Mouse (Mus musculus) MEL (cell line): ENCODE measurements around the gene Ehbp1l1. TPM values are rescaled to one million over a fixed set of nuclear protein-coding genes. Genes with fewer than 3 reads are reported as not detected.

ENCODE experiments used
- DNase-seq: peaks from one replicate; pipeline ENCODE4 v3.0.0; 2011; ENCODE audit warnings: low read depth, low spot score
- H3K27ac ChIP-seq: 2 replicates; pipeline ENCODE4 v1.5.1; 2012; ENCODE audit warnings: low read depth, mild to moderate bottlenecking, control low read depth, low read length, moderate library complexity; ENCODE audit not compliant: control insufficient read depth
- H3K27me3 ChIP-seq, 2 experiments: fragments of 150-350 bp in 1 of 2; sonication (generic) in 1 of 2; 2 replicates each; pipeline ENCODE4 v1.6.1; 2012; ENCODE audit warnings: low read length in 2 of 2, mild to moderate bottlenecking in 2 of 2, improper control_type of control experiment in 1 of 2, moderate library complexity in 1 of 2; ENCODE audit not compliant: insufficient read depth in 2 of 2, control insufficient read depth in 1 of 2
- H3K36me3 ChIP-seq, 2 experiments: 2 replicates each; pipeline ENCODE4 v1.6.1; 2012 to 2014; ENCODE audit warnings: low read length in 2 of 2, improper control_type of control experiment in 1 of 2, inconsistent platforms in 1 of 2, mild to moderate bottlenecking in 1 of 2; ENCODE audit not compliant: insufficient read depth in 2 of 2, control insufficient read depth in 1 of 2
- H3K4me1 ChIP-seq, 2 experiments: fragments of 150-350 bp in 1 of 2; sonication (generic) in 1 of 2; 2 replicates each; pipeline ENCODE4 v1.6.1; 2012; ENCODE audit warnings: low read length in 2 of 2, improper control_type of control experiment in 1 of 2, mild to moderate bottlenecking in 1 of 2; ENCODE audit not compliant: insufficient read depth in 2 of 2, control insufficient read depth in 1 of 2
- H3K4me3 ChIP-seq, 2 experiments: fragments of 150-350 bp in 1 of 2; sonication (generic) in 1 of 2; 2 replicates each; pipeline ENCODE4 v1.5.1; 2012; ENCODE audit warnings: low read depth in 2 of 2, low read length in 2 of 2, mild to moderate bottlenecking in 2 of 2, moderate library complexity in 2 of 2, control low read depth in 1 of 2, improper control_type of control experiment in 1 of 2; ENCODE audit not compliant: control insufficient read depth in 1 of 2, insufficient read depth in 1 of 2
- H3K79me2 ChIP-seq: 2 replicates; pipeline ENCODE4 v1.6.1; 2012; ENCODE audit warnings: mild to moderate bottlenecking, low read length, moderate library complexity; ENCODE audit not compliant: control insufficient read depth, poor library complexity, insufficient read depth
- H3K9ac ChIP-seq: 2 replicates; pipeline ENCODE4 v1.6.1; 2012; ENCODE audit warnings: low read depth, mild to moderate bottlenecking, control low read depth, low read length, moderate library complexity; ENCODE audit not compliant: control insufficient read depth, poor library complexity, severe bottlenecking
- H3K9me3 ChIP-seq: fragments of 150-350 bp; sonication (generic); replicated peaks from 2 replicates; pipeline ENCODE4 v1.6.1; 2012; ENCODE audit warnings: mild to moderate bottlenecking, low read length, improper control_type of control experiment, moderate library complexity; ENCODE audit not compliant: insufficient read depth
- E2F4 ChIP-seq: IDR thresholded peaks from 2 replicates; pipeline ENCODE4 v1.6.1; 2011; ENCODE audit warnings: low read depth, low read length, improper control_type of control experiment, borderline replicate concordance
- ETS1 ChIP-seq: IDR thresholded peaks from 2 replicates; pipeline ENCODE4 v1.6.1; 2012; ENCODE audit warnings: low read depth, mild to moderate bottlenecking, inconsistent platforms, low read length, improper control_type of control experiment, moderate library complexity
- GATA1 ChIP-seq: IDR thresholded peaks from 2 replicates; pipeline ENCODE4 v1.6.1; 2011; ENCODE audit warnings: low read depth, low read length, improper control_type of control experiment
- JUND ChIP-seq: IDR thresholded peaks from 2 replicates; pipeline ENCODE4 v1.6.1; 2011; ENCODE audit warnings: low read depth, mild to moderate bottlenecking, improper control_type of control experiment, low read length
- KAT2A ChIP-seq: conservative IDR thresholded peaks from 2 replicates; pipeline ENCODE4 v1.6.1; 2012; ENCODE audit warnings: low read depth, low read length, improper control_type of control experiment, inconsistent platforms
- MAZ ChIP-seq: IDR thresholded peaks from 2 replicates; pipeline ENCODE4 v1.6.1; 2012; ENCODE audit warnings: low read depth, mild to moderate bottlenecking, inconsistent platforms, low read length, improper control_type of control experiment
- MEF2A ChIP-seq: IDR thresholded peaks from 2 replicates; pipeline ENCODE4 v1.6.1; 2014; ENCODE audit warnings: low read depth, mild to moderate bottlenecking, inconsistent platforms, low read length, improper control_type of control experiment; ENCODE audit not compliant: poor library complexity, insufficient replicate concordance, severe bottlenecking; ENCODE audit errors: extremely low read depth
- MXI1 ChIP-seq: IDR thresholded peaks from 2 replicates; pipeline ENCODE4 v1.6.1; 2011; ENCODE audit warnings: mild to moderate bottlenecking, low read depth, low read length, improper control_type of control experiment
- MYB ChIP-seq: IDR thresholded peaks from 2 replicates; pipeline ENCODE4 v1.6.1; 2011; ENCODE audit warnings: mild to moderate bottlenecking, low read depth, low read length, improper control_type of control experiment
- MYC ChIP-seq: IDR thresholded peaks from 2 replicates; pipeline ENCODE4 v1.6.1; 2011; ENCODE audit warnings: low read depth, mild to moderate bottlenecking, low read length, improper control_type of control experiment, moderate library complexity
- NRF1 ChIP-seq: IDR thresholded peaks from 2 replicates; pipeline ENCODE4 v1.6.1; 2014; ENCODE audit warnings: low read depth, mild to moderate bottlenecking, inconsistent platforms, low read length, improper control_type of control experiment, moderate library complexity; ENCODE audit not compliant: poor library complexity, insufficient read depth, severe bottlenecking
- POLR2A ChIP-seq, 2 experiments: IDR thresholded peaks; 2 replicates each; pipeline ENCODE4 v1.6.1; 2011 to 2012; ENCODE audit warnings: low read length in 2 of 2, mild to moderate bottlenecking in 2 of 2, control low read depth in 1 of 2, improper control_type of control experiment in 1 of 2, low read depth in 1 of 2, moderate library complexity in 1 of 2; ENCODE audit not compliant: control insufficient read depth in 1 of 2, insufficient read depth in 1 of 2, poor library complexity in 1 of 2
- RAD21 ChIP-seq: IDR thresholded peaks from 2 replicates; pipeline ENCODE4 v1.6.1; 2011; ENCODE audit warnings: mild to moderate bottlenecking, low read depth, low read length, improper control_type of control experiment
- RCOR1 ChIP-seq: IDR thresholded peaks from 2 replicates; pipeline ENCODE4 v1.6.1; 2012; ENCODE audit warnings: low read depth, mild to moderate bottlenecking, inconsistent platforms, low read length, improper control_type of control experiment
- SMC3 ChIP-seq: IDR thresholded peaks from 2 replicates; pipeline ENCODE4 v1.6.1; 2011; ENCODE audit warnings: low read depth, low read length, improper control_type of control experiment
- TAL1 ChIP-seq: IDR thresholded peaks from 2 replicates; pipeline ENCODE4 v1.6.1; 2012; ENCODE audit warnings: mild to moderate bottlenecking, inconsistent platforms, low read length, moderate library complexity, mixed read lengths
- TBP ChIP-seq: IDR thresholded peaks from 2 replicates; pipeline ENCODE4 v1.8.0; 2011; ENCODE audit warnings: low read depth, low read length, improper control_type of control experiment
- TCF12 ChIP-seq: IDR thresholded peaks from 2 replicates; pipeline ENCODE4 v1.6.1; 2014; ENCODE audit warnings: low read depth, mild to moderate bottlenecking, inconsistent platforms, low read length, improper control_type of control experiment, moderate library complexity
- ZC3H11A ChIP-seq: IDR thresholded peaks from 2 replicates; pipeline ENCODE4 v1.6.1; 2012; ENCODE audit warnings: low read depth, mild to moderate bottlenecking, inconsistent platforms, low read length, improper control_type of control experiment
- ZKSCAN1 ChIP-seq: IDR thresholded peaks from 2 replicates; pipeline ENCODE4 v1.6.1; 2012; ENCODE audit warnings: low read depth, mild to moderate bottlenecking, inconsistent platforms, low read length, improper control_type of control experiment, moderate library complexity
- ZMIZ1 ChIP-seq: IDR thresholded peaks from 2 replicates; pipeline ENCODE4 v1.6.1; 2012; ENCODE audit warnings: low read depth, mild to moderate bottlenecking, inconsistent platforms, low read length, improper control_type of control experiment, moderate library complexity
- ZNF384 ChIP-seq: IDR thresholded peaks from 2 replicates; pipeline ENCODE4 v1.6.1; 2012; ENCODE audit warnings: low read depth, mild to moderate bottlenecking, inconsistent platforms, low read length, improper control_type of control experiment
- polyA plus RNA-seq, 2 experiments: library from polyadenylated mRNA; stranded (reverse) in 1 of 2; unstranded in 1 of 2; fragments of >175 nt in 1 of 2; fragments of >200 nt in 1 of 2; gene quantifications; 2 replicates each; pipeline versions ENCODE4 v1.2.1 to v1.2.4; 2012; ENCODE audit warnings: low replicate concordance in 2 of 2, low read depth in 1 of 2; ENCODE audit not compliant: insufficient read length in 2 of 2, insufficient read depth in 1 of 2, missing spikeins in 1 of 2
- total RNA-seq: library from RNA; depleted of rRNA; stranded (reverse); fragments of 300-350 nt; gene quantifications from 2 replicates; pipeline ENCODE4 v1.2.3, GENCODE M21; 2012

Gene Ehbp1l1
- total and polyA plus RNA-seq, 3 experiments = 63.2 to 113 (median 77.3) TPM

- no peaks in the 10 kb centered on the region for H3K36me3 ChIP-seq
- H3K9ac ChIP-seq = no peak within 1 kb of the TSS
- H3K9me3 ChIP-seq = no peaks in the 10 kb centered on the region
- H3K4me1 ChIP-seq = no peaks in the 10 kb centered on the region
- DNase-seq = no peak
- H3K27me3 ChIP-seq = peaks cover 0 to 2% of the 10 kb centered on the region in 2 experiments; a peak in 1 of 4 replicates
- no peaks in the 10 kb centered on the region for H3K79me2 ChIP-seq
- H3K27ac ChIP-seq = no peak within 1 kb of the TSS
- H3K4me3 ChIP-seq = no peak within 1 kb of the TSS
- TF ChIP-seq TAL1 = no peak
- TF ChIP-seq ETS1 = no peak
- no peak for TF ChIP-seq TBP
- no peak for TF ChIP-seq RCOR1
- TF ChIP-seq RAD21 = no peak
- no peak for TF ChIP-seq MEF2A
- no peak for TF ChIP-seq E2F4
- no peak for TF ChIP-seq TCF12
- TF ChIP-seq MYC = no peak
- no peak for TF ChIP-seq ZNF384
- TF ChIP-seq SMC3 = no peak
- TF ChIP-seq MXI1 = no peak
- TF ChIP-seq KAT2A = no peak
- TF ChIP-seq, all 39 proteins: peak for 0
Measured at GRCm38 (mm10) chr19:5740320-5741317, 14.5 kb upstream of the Ehbp1l1 start, which contains the start of gene Ltbp3. Gene Ltbp3, plus strand, starts transcription at chr19:5740904.

- TF ChIP-seq POLR2A (IDR thresholded peaks at IDR 0.05; ENCODE audit: control insufficient read depth in 1 of 2, insufficient read depth in 1 of 2, low read depth in 1 of 2, low read length in 2 of 2, poor library complexity in 1 of 2) = no peak
- TF ChIP-seq SMC3 = no peak
- TF ChIP-seq MAZ = no peak
- no peak for TF ChIP-seq JUND
- TF ChIP-seq MEF2A = no peak
- no peak for TF ChIP-seq MYB
- no peak for TF ChIP-seq TCF12
- no peak for TF ChIP-seq ZMIZ1
- no peak for TF ChIP-seq GATA1
- TF ChIP-seq NRF1 = no peak
- no peak for TF ChIP-seq ZC3H11A
- no peak for TF ChIP-seq KAT2A
- no peak for TF ChIP-seq ZKSCAN1
- no peaks in the 10 kb centered on the region for H3K4me1 ChIP-seq
- no peaks in the 10 kb centered on the region for H3K9me3 ChIP-seq
- H3K79me2 ChIP-seq = no peaks in the 10 kb centered on the region
- no peak overlapping the region for H3K9ac ChIP-seq
- H3K36me3 ChIP-seq = no peaks in the 10 kb centered on the region
- H3K27me3 ChIP-seq = peaks cover 0 to 2% of the 10 kb centered on the region in 2 experiments; a peak in 1 of 4 replicates
- DNase-seq = no peak
- no peak overlapping the region for H3K4me3 ChIP-seq
- no peak overlapping the region for H3K27ac ChIP-seq
Measured at GRCm38 (mm10) chr19:5739446-5739845, 13.3 kb upstream of the Ehbp1l1 start.
